Mouse (Mus musculus) E14TG2a.4 (cell line): ENCODE measurements around the gene Cx3cl1.

ENCODE experiments used
- H3K27me3 ChIP-seq: 2 replicates; pipeline ENCODE4 v1.6.1; 2014; ENCODE audit warnings: low read length, control low read depth; ENCODE audit not compliant: insufficient read depth
- H3K36me3 ChIP-seq: 2 replicates; pipeline ENCODE4 v1.6.1; 2014; ENCODE audit warnings: low read length, control low read depth; ENCODE audit not compliant: insufficient read depth
- H3K4me1 ChIP-seq: replicated peaks from 2 replicates; pipeline ENCODE4 v1.6.1; 2014; ENCODE audit warnings: low read depth, low read length, control low read depth
- H3K4me3 ChIP-seq: replicated peaks from 2 replicates; pipeline ENCODE4 v1.5.1; 2014; ENCODE audit warnings: mild to moderate bottlenecking, low read length
- H3K9me3 ChIP-seq: 2 replicates; pipeline ENCODE4 v1.6.1; 2014; ENCODE audit warnings: low read length, control low read depth
- CTCF ChIP-seq: conservative IDR thresholded peaks from 2 replicates; pipeline ENCODE4 v1.5.1; 2014; ENCODE audit warnings: low read length
- NANOG ChIP-seq: IDR thresholded peaks from 2 replicates; pipeline ENCODE4 v1.6.1; 2014; ENCODE audit warnings: borderline replicate concordance, low read length, mixed read lengths
- POU5F1 ChIP-seq: IDR thresholded peaks from 2 replicates; pipeline ENCODE4 v1.6.1; 2014; ENCODE audit warnings: low read length, borderline replicate concordance

The Cx3cl1 gene

GRCm38 (mm10) chr8:94741726-94742125, 30.1 kb upstream of the Cx3cl1 start:
- Histone ChIP-seq H3K9me3 (no peaks in the 10 kb centered on the region), H3K27me3 (peaks cover 16% of the 10 kb centered on the region; the same call in 1 of the 2 replicates), H3K4me1 (no peaks in the 10 kb centered on the region), H3K4me3 (no peak overlapping the region), H3K36me3 (no peaks in the 10 kb centered on the region)
- TF ChIP-seq NANOG (no peak), POU5F1 (no peak), CTCF (no peak)

GRCm38 (mm10) chr8:94744484-94744883, 27.3 kb upstream of the Cx3cl1 start:
- Histone ChIP-seq H3K4me3 (no peak overlapping the region), H3K4me1 (no peaks in the 10 kb centered on the region), H3K9me3 (no peaks in the 10 kb centered on the region), H3K27me3 (peaks cover 20% of the 10 kb centered on the region; the same call in 1 of the 2 replicates), H3K36me3 (no peaks in the 10 kb centered on the region)
- TF ChIP-seq CTCF (no peak), POU5F1 (no peak), NANOG (no peak)

- no peaks in the 10 kb centered on the region for H3K36me3 ChIP-seq
- peaks cover 24% of the 10 kb centered on the region for H3K27me3 ChIP-seq
- TF ChIP-seq NANOG (no peak), CTCF (no peak), POU5F1 (no peak)
- H3K9me3 ChIP-seq = no peaks in the 10 kb centered on the region
- no peaks in the 10 kb centered on the region for H3K4me1 ChIP-seq
- H3K4me3 ChIP-seq = no peak overlapping the region
Measured at GRCm38 (mm10) chr8:94744972-94745371, 26.8 kb upstream of the Cx3cl1 start.

- H3K9me3 ChIP-seq = no peaks in the 10 kb centered on the region
- peaks cover 28% of the 10 kb centered on the region for H3K27me3 ChIP-seq
- TF ChIP-seq CTCF = no peak
- TF ChIP-seq POU5F1 = no peak
- no peak for TF ChIP-seq NANOG
- H3K4me3 ChIP-seq = no peak within 1 kb of the TSS
- H3K4me1 ChIP-seq = no peaks in the 10 kb centered on the region
- no peaks in the 10 kb centered on the region for H3K36me3 ChIP-seq
Measured at GRCm38 (mm10) chr8:94745476-94746184, 26.2 kb upstream of the Cx3cl1 start, which contains the start of gene Ccl22. Ccl22 (plus strand) TSS chr8:94745590.

- H3K4me1 ChIP-seq = no peaks in the 10 kb centered on the region
- no peak overlapping the region for H3K4me3 ChIP-seq
- TF ChIP-seq CTCF (no peak), NANOG (no peak), POU5F1 (no peak)
- no peaks in the 10 kb centered on the region for H3K36me3 ChIP-seq
- H3K9me3 ChIP-seq = no peaks in the 10 kb centered on the region
- H3K27me3 ChIP-seq = peaks cover 34% of the 10 kb centered on the region
Measured at GRCm38 (mm10) chr8:94746832-94747231, 25.0 kb upstream of the Cx3cl1 start.

GRCm38 (mm10) chr8:94748363-94748762, 23.4 kb upstream of the Cx3cl1 start:
- H3K36me3 ChIP-seq = no peaks in the 10 kb centered on the region
- peaks cover 8% of the 10 kb centered on the region for H3K4me1 ChIP-seq
- no peak overlapping the region for H3K4me3 ChIP-seq
- no peaks in the 10 kb centered on the region for H3K9me3 ChIP-seq
- H3K27me3 ChIP-seq = peaks cover 34% of the 10 kb centered on the region
- TF ChIP-seq NANOG (no peak), CTCF (no peak), POU5F1 (no peak)

GRCm38 (mm10) chr8:94749942-94750341, 21.9 kb upstream of the Cx3cl1 start:
- no peaks in the 10 kb centered on the region for H3K9me3 ChIP-seq
- H3K36me3 ChIP-seq = no peaks in the 10 kb centered on the region
- H3K27me3 ChIP-seq = peaks cover 42% of the 10 kb centered on the region
- H3K4me1 ChIP-seq = peaks cover 8% of the 10 kb centered on the region
- TF ChIP-seq POU5F1 (no peak), NANOG (no peak), CTCF (no peak)
- H3K4me3 ChIP-seq = no peak overlapping the region

- Histone ChIP-seq H3K9me3 (no peaks in the 10 kb centered on the region), H3K27me3 (peaks cover 30% of the 10 kb centered on the region), H3K4me3 (no peak overlapping the region), H3K36me3 (no peaks in the 10 kb centered on the region), H3K4me1 (peaks cover 8% of the 10 kb centered on the region)
- TF ChIP-seq POU5F1 = no peak
- TF ChIP-seq CTCF = no peak
- TF ChIP-seq NANOG = no peak
Measured at GRCm38 (mm10) chr8:94751023-94751849, 20.6 kb upstream of the Cx3cl1 start.
